Mouse (Mus musculus): ENCODE data around the gene Nfkb2.

Gene Nfkb2

GRCm38 (mm10) chr19:46304216-46304841 is at the start of gene Nfkb2:
Gene Nfkb2 (plus strand): TSS chr19:46304320.
- peak; percentile 90 for DNase-seq (ENCODE audit: low read depth, low spot score)

- DNase-seq (ENCODE audit: low read depth, low spot score), result no peak
These were observed 39.4 kb upstream of the Nfkb2 start for GRCm38 (mm10) chr19:46264762-46265161.

GRCm38 (mm10) chr19:46275307-46275706 is 28.8 kb upstream of the Nfkb2 start:
- DNase-seq (ENCODE audit: low read depth, low spot score), result peak; percentile 18

GRCm38 (mm10) chr19:46282081-46282849 is 21.9 kb upstream of the Nfkb2 start:
- no peak for DNase-seq (ENCODE audit: low read depth, low spot score)

- peak; percentile 53 for DNase-seq (ENCODE audit: low read depth, low spot score)
These were observed 19.4 kb upstream of the Nfkb2 start for GRCm38 (mm10) chr19:46284686-46285085.

GRCm38 (mm10) chr19:46285631-46286030 is 18.5 kb upstream of the Nfkb2 start:
- no peak for DNase-seq (ENCODE audit: low read depth, low spot score)

GRCm38 (mm10) chr19:46286047-46286446 is 18.1 kb upstream of the Nfkb2 start:
- DNase-seq (ENCODE audit: low read depth, low spot score), result peak; percentile 84

GRCm38 (mm10) chr19:46286926-46287325 is 17.2 kb upstream of the Nfkb2 start:
- DNase-seq (ENCODE audit: low read depth, low spot score), result no peak

- no peak for DNase-seq (ENCODE audit: low read depth, low spot score)
These were observed 16.6 kb upstream of the Nfkb2 start for GRCm38 (mm10) chr19:46287566-46287965.

- DNase-seq (ENCODE audit: low read depth, low spot score), result no peak
These were observed 13.5 kb upstream of the Nfkb2 start for GRCm38 (mm10) chr19:46290535-46291105.

- DNase-seq (ENCODE audit: low read depth, low spot score), result no peak
These were observed 7.2 kb upstream of the Nfkb2 start for GRCm38 (mm10) chr19:46296938-46297337.

GRCm38 (mm10) chr19:46300294-46301045 is 3.6 kb upstream of the Nfkb2 start:
- no peak for DNase-seq (ENCODE audit: low read depth, low spot score)

GRCm38 (mm10) chr19:46302551-46302950 is 1.6 kb upstream of the Nfkb2 start:
- DNase-seq (ENCODE audit: low read depth, low spot score), result no peak

GRCm38 (mm10) chr19:46303251-46304215 is 587 bp upstream of the Nfkb2 start:
- DNase-seq (ENCODE audit: low read depth, low spot score), result no peak

GRCm38 (mm10) chr19:46304908-46305333 is 801 bp downstream of the Nfkb2 start:
- DNase-seq (ENCODE audit: low read depth, low spot score), result no peak

- peak; percentile 65 for DNase-seq (ENCODE audit: low read depth, low spot score)
These were observed 1.5 kb downstream of the Nfkb2 start for GRCm38 (mm10) chr19:46305432-46306267.

GRCm38 (mm10) chr19:46306268-46306610 is 2.1 kb downstream of the Nfkb2 start:
- DNase-seq (ENCODE audit: low read depth, low spot score), result no peak

- no peak for DNase-seq (ENCODE audit: low read depth, low spot score)
These were observed 2.7 kb downstream of the Nfkb2 start for GRCm38 (mm10) chr19:46306751-46307289.

GRCm38 (mm10) chr19:46307781-46308180 is 3.7 kb downstream of the Nfkb2 start:
- DNase-seq (ENCODE audit: low read depth, low spot score), result no peak

GRCm38 (mm10) chr19:46308303-46308702 is 4.2 kb downstream of the Nfkb2 start:
- DNase-seq (ENCODE audit: low read depth, low spot score), result no peak
